Mouse (Mus musculus): ENCODE measurements around the gene Tmem132c.

DNA sequence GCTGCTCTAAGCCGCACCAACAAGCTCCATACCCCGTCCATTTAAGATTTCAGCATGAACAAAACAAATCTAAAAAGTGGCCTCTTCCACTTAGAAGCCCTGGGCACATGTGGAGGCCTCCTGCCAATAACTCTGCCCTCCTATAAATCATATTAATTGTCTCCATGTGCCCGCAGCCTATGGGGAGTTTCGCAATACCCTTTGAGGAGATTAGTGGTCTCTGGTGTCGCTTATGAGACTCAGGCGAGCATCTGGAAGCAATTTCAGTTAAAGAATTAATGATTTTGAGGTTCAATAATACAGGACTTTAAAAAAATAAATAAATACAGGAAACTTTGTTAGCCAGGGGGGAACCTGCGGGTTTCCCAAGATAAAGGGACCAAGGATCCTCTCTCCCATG, 1.9 kb upstream of the Tmem132c start:
- TF ChIP-seq POLR2A (IDR thresholded peaks at IDR 0.05; ENCODE audit: borderline replicate concordance, extremely low read depth, low read depth, low read length) (no peak), CTCF (IDR thresholded peaks at IDR 0.05; ENCODE audit: insufficient read depth, low read length) (no peak)
